Mouse (Mus musculus) gastrocnemius, postnatal 36 days (tissue): ENCODE data around the gene Cyth3. TPM values are rescaled to one million over a fixed set of nuclear protein-coding genes. Genes with fewer than 3 reads are reported as not detected.

Experiments
- DNase-seq, 2 experiments: peaks; one replicate each; pipeline ENCODE4 v3.0.0; 2022
- intact Hi-C: fragments of 180-260 bp; cut with DNase I; formaldehyde crosslinking; loops from one replicate; pipeline ENCODE4 v1.15.1; 2025
- total RNA-seq, 2 experiments: library from RNA; stranded (reverse); gene quantifications; 2 replicates each; pipeline ENCODE4 v1.2.3; 2021

Gene Cyth3
- total RNA-seq, 2 experiments from 2014 or later = 12.2 to 13.8 TPM

DNA sequence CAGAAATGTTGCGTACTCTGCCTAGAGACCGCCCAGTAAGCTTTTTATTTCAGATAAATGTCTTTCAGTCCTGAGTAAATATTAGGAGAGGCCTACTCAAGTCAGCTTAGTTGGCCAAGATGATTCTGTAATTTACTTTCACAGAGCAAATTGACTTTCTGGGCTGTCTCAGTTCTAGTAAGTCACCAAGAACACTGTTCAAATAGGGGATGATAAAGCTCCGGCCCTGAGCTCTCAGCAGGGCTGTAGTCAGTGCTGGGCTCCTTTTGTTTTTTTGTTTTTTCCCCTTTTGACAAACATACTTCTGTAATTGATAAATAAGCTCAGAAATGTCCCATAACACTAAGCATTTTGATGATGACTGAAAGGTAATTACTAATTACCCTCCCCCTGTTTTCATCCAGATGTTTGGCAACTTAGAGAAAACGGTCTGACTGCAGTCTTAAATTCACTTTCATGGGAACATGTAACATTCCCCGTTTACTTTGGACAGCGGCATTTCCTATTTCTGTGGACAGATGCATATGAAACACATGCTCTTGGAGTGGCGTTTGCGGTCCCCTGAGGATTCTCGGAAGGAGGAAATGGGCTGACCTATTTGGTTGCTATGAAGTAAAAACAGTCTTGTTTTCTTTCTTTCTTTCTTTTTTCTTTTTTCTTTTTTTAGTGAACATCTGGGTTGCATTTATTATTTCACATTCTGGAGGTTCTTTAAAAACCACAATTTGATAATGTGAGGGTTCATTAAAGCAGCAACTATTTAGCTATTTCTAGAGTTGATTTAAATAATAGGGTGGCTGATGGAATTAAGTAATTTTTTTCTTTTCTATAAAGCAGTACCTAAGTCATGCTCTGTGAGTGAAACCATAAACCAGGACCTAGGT, 10.7 kb downstream of the Cyth3 start:
- DNase-seq = peak in 1 of 2 experiments; percentile 47

DNA sequence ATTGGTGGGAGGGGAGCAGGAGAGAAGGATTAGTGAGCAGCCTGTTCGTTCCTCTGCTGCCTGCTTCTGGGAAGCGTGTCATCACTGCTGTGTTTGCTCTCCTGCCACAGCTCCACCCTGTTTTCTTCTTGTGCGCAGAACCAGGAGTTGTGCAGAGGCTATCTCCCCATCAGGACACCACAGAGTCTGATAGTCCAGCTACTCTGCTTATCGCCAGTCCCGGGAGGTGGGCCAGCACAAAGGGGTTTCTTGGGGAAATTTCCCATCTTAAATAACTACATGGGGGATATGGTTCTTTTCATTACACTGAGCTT, 11.3 kb downstream of the Cyth3 start:
- intact Hi-C loops = no loop called here
- DNase-seq = no peak

More for the DNA sequence above, 10.7 kb downstream of the Cyth3 start:
- intact Hi-C loops = no loop called here

DNA sequence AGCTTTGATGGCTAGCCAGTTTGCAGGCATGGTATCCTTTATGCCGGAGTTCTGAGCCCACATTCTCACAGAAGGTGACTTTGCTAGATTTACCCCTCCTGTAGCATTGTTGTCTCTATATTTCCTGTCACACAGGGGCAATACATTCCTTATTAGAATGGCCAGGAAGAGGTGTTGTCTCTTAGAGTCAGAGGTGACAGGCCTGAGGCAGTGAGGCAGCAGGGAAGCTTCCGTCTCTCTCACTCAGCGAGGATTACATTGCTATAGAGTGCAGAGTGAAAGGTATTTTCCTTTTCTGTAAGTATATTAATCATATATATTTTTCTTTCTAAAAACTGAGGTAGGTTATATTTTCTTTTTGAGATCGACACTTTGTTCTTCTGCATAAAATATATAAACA, 11.6 kb downstream of the Cyth3 start:
- intact Hi-C loops = no loop called here
- DNase-seq = no peak

GRCm38 (mm10) chr5:143634550-143635112, 12.4 kb downstream of the Cyth3 start:
- intact Hi-C loops = no loop called here
- no peak for DNase-seq

DNA sequence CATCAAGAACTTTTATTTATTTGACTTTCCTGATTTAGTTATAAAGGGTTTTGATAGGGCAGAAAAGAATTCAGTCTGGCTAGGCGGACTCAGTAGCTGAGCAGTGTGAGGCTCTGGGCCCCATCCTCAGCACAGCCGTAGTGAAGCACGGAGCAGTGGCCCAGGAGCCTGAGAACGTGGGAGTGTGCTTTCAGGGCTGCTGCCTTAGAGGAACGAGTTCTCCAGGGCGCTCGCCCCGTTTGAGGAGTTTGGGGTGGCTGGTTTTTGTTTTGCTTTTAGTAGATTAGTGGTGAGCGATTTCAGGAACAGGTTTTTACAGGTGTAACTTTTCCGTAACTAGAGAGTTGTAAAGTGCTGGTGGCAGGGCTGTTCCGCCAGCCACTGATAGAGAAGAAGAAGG, 13.1 kb downstream of the Cyth3 start:
- intact Hi-C loops = no loop called here

GRCm38 (mm10) chr5:143636173-143636572, 13.9 kb downstream of the Cyth3 start:
- no peak for DNase-seq
- intact Hi-C loops = no loop called here

More for the DNA sequence above, 13.1 kb downstream of the Cyth3 start:
- no peak for DNase-seq

GRCm38 (mm10) chr5:143637832-143638420, 15.7 kb downstream of the Cyth3 start:
- DNase-seq = no peak
- intact Hi-C loops = no loop called here

DNA sequence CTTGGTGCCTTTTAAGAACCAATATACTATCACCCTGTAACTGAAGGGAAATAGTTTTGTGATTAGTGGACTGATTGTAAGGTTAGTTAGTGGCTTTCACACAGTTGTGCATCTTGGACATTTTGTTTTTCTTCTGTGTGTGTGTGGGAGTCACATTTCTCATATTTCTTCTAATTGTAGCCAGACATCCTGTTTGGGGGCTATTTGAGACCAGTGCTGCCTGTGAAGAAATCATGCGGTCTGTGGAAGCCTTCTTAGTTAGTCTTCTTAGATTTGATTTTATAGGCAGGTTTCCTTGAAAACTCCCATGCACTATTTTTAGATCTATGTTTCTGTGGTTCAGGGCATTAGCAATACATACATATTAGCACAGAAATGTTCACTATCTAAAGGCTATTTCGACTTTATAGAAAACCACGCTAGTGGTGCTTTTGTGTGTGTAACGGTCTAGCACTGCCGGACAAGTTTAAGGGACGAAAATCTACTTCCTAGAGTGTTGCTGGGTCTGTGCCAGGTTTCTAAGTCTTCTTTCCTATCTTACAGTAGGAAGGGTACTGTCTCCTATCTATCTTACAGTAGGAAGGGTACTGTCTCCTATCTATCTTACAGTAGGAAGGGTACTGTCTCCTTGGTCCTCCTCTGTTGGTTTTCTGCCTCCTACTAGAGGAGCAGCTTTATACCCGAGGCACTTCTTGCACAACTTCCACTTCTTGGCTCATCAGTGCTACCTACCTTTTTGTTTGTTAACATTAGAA, 16.4 kb downstream of the Cyth3 start:
- intact Hi-C loops = no loop called here
- DNase-seq = no peak

DNA sequence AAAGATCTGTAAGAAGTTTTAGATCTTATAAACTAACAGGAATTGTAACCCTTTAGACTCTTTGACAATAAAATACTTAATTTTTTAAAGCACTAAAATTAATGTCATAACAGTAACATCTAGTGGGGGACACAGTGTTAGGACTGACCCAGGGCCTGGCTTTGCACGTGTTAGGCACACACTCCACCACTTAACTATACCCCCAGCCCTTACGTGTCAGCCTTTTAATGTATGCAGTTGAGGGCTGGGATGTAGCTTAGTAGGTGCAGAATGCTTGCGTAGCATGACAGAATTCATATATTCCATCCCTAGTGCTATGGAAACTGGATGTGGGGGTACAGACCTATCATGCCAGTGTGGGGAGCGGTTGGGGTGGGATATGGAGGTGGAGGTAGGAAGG, 17.1 kb downstream of the Cyth3 start:
- no peak for DNase-seq
- intact Hi-C loops = no loop called here

DNA sequence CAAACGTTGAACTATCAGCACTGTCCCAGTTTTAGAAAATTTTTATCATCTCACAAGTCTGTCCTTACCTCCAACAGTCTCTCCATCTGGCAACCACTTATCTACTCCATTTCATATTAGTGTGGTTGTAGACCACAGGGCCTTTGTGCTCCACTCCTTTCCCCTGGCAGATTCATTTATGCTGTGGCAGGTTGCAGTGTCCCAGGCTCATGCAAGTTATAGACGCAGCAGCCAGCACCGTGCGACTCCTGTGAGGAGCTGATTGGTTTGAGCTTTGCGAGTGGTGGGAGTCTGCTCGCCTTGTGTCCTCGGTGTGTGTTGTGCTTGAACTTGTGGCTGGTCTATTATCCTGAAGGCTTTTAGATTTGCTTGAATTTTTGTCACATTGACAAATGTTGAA, 17.6 kb downstream of the Cyth3 start:
- intact Hi-C loops = no loop called here
- no peak for DNase-seq

DNA sequence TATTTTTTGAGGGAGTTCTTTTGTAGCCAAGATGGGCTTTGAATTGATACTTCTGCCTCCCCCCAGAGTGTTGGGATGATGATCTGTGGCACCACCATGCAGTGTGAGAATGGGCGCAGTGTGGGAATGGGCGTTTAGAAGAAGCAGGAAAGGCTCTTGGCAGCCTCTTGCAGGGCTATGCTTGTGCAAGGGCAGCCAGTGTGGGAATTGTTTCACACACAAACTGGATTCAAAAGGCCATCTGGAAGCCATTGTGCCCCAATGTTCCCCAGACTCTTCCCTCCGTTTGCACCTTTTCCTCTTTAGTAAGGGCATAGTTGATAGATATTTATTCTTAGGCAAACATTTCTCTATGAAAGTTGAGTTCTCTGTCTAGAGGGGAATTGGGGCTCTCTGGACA, 19.3 kb downstream of the Cyth3 start:
- intact Hi-C loops = no loop called here
- no peak for DNase-seq

GRCm38 (mm10) chr5:143642262-143642831, 20.1 kb downstream of the Cyth3 start:
- intact Hi-C loops = no loop called here
- no peak for DNase-seq

DNA sequence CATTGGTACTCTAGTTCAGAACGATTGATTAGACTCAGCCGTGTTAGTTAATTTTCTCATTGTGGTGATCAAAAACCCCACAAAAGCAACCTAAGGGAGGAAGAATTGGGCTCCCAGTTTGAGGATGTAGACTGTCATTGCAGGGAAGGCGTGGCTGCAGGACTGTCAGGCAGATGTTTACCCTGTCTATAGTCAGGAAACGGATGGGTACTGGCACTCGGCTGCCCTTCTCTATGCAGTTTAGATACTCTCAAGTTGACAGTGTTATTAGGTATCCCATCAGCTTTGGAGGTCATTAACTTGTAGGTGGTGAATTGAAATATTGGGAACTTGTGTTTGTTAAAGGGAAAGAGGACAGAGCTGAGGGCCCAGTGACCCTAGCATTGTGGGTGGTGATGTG, 23.7 kb downstream of the Cyth3 start:
- no peak for DNase-seq
- intact Hi-C loops = no loop called here

GRCm38 (mm10) chr5:143647412-143647811, 25.2 kb downstream of the Cyth3 start:
- no peak for DNase-seq
- intact Hi-C loops = no loop called here

- DNase-seq = no peak
- intact Hi-C loops = no loop called here
Measured at GRCm38 (mm10) chr5:143648058-143648457, 25.8 kb downstream of the Cyth3 start.

GRCm38 (mm10) chr5:143649168-143649567, 26.9 kb downstream of the Cyth3 start:
- DNase-seq = no peak
- intact Hi-C loops = no loop called here

- intact Hi-C loops = no loop called here
- no peak for DNase-seq
Measured at GRCm38 (mm10) chr5:143651855-143652631, 29.8 kb downstream of the Cyth3 start.

DNA sequence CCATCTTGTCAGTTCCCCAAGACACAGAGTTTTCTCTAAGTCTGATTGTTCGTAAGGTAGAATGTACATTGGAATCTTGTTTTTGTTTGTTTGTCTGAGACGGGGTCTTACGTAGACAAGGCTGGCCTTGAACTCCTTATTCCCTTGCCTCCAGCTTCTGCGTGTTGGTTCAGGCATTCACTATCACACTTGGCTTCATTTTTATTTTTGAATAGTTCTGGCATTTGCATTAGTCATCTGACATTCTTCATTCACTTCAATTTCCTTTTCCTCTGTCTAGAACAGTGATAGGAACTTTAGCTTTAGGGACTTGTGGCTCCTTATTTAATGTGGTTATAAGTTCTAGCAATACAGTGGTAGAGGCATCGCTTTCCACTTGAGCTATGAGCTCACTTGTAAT, 31.2 kb downstream of the Cyth3 start:
- no peak for DNase-seq
- intact Hi-C loops = no loop called here

GRCm38 (mm10) chr5:143654670-143655510, 32.6 kb downstream of the Cyth3 start:
- no peak for DNase-seq
- intact Hi-C loops = no loop called here
